Mouse (Mus musculus) ovary, adult 18-20 months (tissue): Measurements from ENCODE around the gene Klhl22.

Source experiments
- DNase-seq: peaks from one replicate; pipeline ENCODE4 v3.0.0; 2022; ENCODE audit warnings: low spot score, mixed read lengths

Klhl22 gene

GRCm38 (mm10) chr16:17802839-17803674 lies 43.6 kb downstream of the Klhl22 start:
- DNase-seq: no peak

GRCm38 (mm10) chr16:17803675-17804448 lies 44.4 kb downstream of the Klhl22 start:
- no peak for DNase-seq

- DNase-seq: no peak
These were observed 45.1 kb downstream of the Klhl22 start for GRCm38 (mm10) chr16:17804449-17804912.

GRCm38 (mm10) chr16:17804982-17805381 lies 45.6 kb downstream of the Klhl22 start:
- no peak for DNase-seq

GRCm38 (mm10) chr16:17806581-17807191 lies 47.3 kb downstream of the Klhl22 start:
- no peak for DNase-seq

- peak; percentile 68 for DNase-seq
These were observed 48.0 kb downstream of the Klhl22 start for GRCm38 (mm10) chr16:17807192-17808009.

GRCm38 (mm10) chr16:17809125-17809524 lies 49.7 kb downstream of the Klhl22 start:
- DNase-seq: no peak

GRCm38 (mm10) chr16:17809711-17810110 lies 50.3 kb downstream of the Klhl22 start:
- DNase-seq: no peak

- DNase-seq: no peak
These were observed 52.7 kb downstream of the Klhl22 start for GRCm38 (mm10) chr16:17812120-17812519.

GRCm38 (mm10) chr16:17813173-17813572 lies 53.8 kb downstream of the Klhl22 start:
- no peak for DNase-seq

GRCm38 (mm10) chr16:17815411-17816402 lies 56.3 kb downstream of the Klhl22 start:
- peak; percentile 52 for DNase-seq

GRCm38 (mm10) chr16:17816528-17816927 lies 57.1 kb downstream of the Klhl22 start:
- no peak for DNase-seq

GRCm38 (mm10) chr16:17826500-17826899 lies 67.1 kb downstream of the Klhl22 start:
- DNase-seq: no peak

- no peak for DNase-seq
These were observed 68.8 kb downstream of the Klhl22 start for GRCm38 (mm10) chr16:17828229-17828628.

GRCm38 (mm10) chr16:17828867-17829266 lies 69.4 kb downstream of the Klhl22 start:
- DNase-seq: no peak

- no peak for DNase-seq
These were observed 71.2 kb downstream of the Klhl22 start for GRCm38 (mm10) chr16:17830385-17831178.

GRCm38 (mm10) chr16:17831781-17832180 lies 72.4 kb downstream of the Klhl22 start:
- no peak for DNase-seq

GRCm38 (mm10) chr16:17832821-17833220 lies 73.4 kb downstream of the Klhl22 start, which contains the start of gene B830017H08Rik:
B830017H08Rik (plus strand) TSS chr16:17833121.
- no peak for DNase-seq

GRCm38 (mm10) chr16:17833321-17833680 lies 73.9 kb downstream of the Klhl22 start:
- no peak for DNase-seq
